Mouse (Mus musculus) embryonic facial prominence, embryonic 12.5 days (tissue): ENCODE measurements around the gene Hat1. TPM values are rescaled to one million over a fixed set of nuclear protein-coding genes. Genes with fewer than 3 reads are reported as not detected.
A peak's percentile ranks its signal among the peaks of the same experiment; 100 is the strongest.

Experiments used
- ATAC-seq: fragments of 200-750 bp; cut with Nextera tagmentation; 2 replicates; pipeline ENCODE4 v1.8.0; 2017; ENCODE audit not compliant: insufficient number of reproducible peaks, insufficient read depth, low FRiP score, low TSS enrichment
- H3K27ac ChIP-seq: fragments of 300-500 bp; sonication (generic); 2 replicates; pipeline ENCODE4 v1.5.1; 2016; ENCODE audit warnings: mild to moderate bottlenecking
- H3K27me3 ChIP-seq: fragments of 300-500 bp; sonication (generic); 2 replicates; pipeline ENCODE4 v1.6.1; 2016; ENCODE audit warnings: mild to moderate bottlenecking, moderate library complexity
- H3K36me3 ChIP-seq: fragments of 300-500 bp; sonication (generic); 2 replicates; pipeline ENCODE4 v1.6.1; 2016; ENCODE audit warnings: mild to moderate bottlenecking
- H3K4me1 ChIP-seq: fragments of 300-500 bp; sonication (generic); 2 replicates; pipeline ENCODE4 v1.6.1; 2016
- H3K4me2 ChIP-seq: fragments of 300-500 bp; sonication (generic); replicated peaks from 2 replicates; pipeline ENCODE4 v1.6.1; 2016; ENCODE audit warnings: mild to moderate bottlenecking, moderate library complexity
- H3K4me3 ChIP-seq: fragments of 300-500 bp; sonication (generic); 2 replicates; pipeline ENCODE4 v1.5.1; 2016; ENCODE audit warnings: mild to moderate bottlenecking
- H3K9ac ChIP-seq: fragments of 300-500 bp; sonication (generic); 2 replicates; pipeline ENCODE4 v1.6.1; 2016; ENCODE audit warnings: mild to moderate bottlenecking, moderate library complexity
- H3K9me3 ChIP-seq: fragments of 300-500 bp; sonication (generic); 2 replicates; pipeline ENCODE4 v1.6.1; 2016; ENCODE audit warnings: mild to moderate bottlenecking, moderate library complexity
- WGBS: fragments of 180-500 bp; shearing (Covaris S2); methylation state at CpG from one replicate; pipeline ENCODE4 v1.1.7; 2016; 5-methylcytosine and 5-hydroxymethylcytosine counted together
- polyA plus RNA-seq: library from polyadenylated mRNA; unstranded; fragments of >200 nt; fragmentation: Nextera tagmentation; extraction: Ambion mirVana; gene quantifications from 2 replicates; pipeline ENCODE4 v1.2.1, GENCODE M21; 2016

Hat1 gene
- polyA plus RNA-seq, 1 experiment from 2014 or later: 134 TPM

DNA sequence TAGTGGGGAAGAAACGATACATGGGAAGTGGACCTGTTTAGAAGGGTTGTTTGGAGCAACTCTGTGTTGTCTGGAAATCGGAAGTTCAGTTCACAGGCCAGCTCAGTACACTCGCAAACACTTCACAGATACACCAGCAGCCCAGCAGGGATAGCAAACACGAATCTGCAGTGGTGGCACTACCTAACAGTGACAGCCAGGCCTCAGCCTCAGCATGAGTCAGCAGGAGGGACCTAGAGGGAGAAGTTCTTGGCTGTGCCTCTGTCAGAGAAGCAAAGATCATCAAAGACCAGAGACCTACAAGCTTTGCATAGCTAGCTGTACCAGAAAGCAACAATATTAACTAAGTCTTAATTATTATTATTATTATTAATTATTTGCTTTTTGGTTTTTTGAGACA, 6.8 kb upstream of the Hat1 start:
- Histone ChIP-seq H3K4me1 (no peaks in the 10 kb centered on the region), H3K27ac (no peak overlapping the region), H3K9ac (no peak overlapping the region), H3K4me2 (no peak overlapping the region), H3K27me3 (no peaks in the 10 kb centered on the region), H3K9me3 (no peaks in the 10 kb centered on the region), H3K4me3 (no peak overlapping the region), H3K36me3 (no peaks in the 10 kb centered on the region)
- 76% methylated on average over 4 of the region's 4 CpGs for WGBS
- no peak for ATAC-seq

DNA sequence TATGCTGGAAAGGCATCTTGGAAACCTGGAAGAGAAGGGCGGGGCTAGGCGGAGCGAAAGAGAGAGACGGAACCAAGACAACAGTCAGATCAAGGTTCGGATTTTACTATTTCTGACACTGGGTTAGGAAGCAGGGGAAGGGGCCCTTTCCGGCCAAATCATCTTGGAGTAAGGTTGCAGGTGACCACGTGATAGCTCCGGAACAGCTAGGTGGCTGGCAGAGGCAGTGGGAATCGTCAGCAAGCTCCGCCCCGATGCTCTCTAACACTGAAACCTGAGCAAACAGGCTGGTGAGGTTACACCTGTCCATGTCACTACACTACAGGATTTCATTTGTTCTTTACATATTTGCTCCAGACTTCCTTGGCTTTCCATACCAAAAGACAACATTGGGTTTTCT, 4.9 kb upstream of the Hat1 start:
- no peaks in the 10 kb centered on the region for H3K4me1 ChIP-seq
- no peaks in the 10 kb centered on the region for H3K36me3 ChIP-seq
- no peaks in the 10 kb centered on the region for H3K27me3 ChIP-seq
- H3K4me2 ChIP-seq: peak overlapping the region; percentile 25; the same call in 1 of the 2 replicates
- ATAC-seq: no peak
- 43% methylated on average over 11 of the region's 11 CpGs for WGBS
- H3K9me3 ChIP-seq: no peaks in the 10 kb centered on the region
- H3K27ac ChIP-seq: no peak overlapping the region
- no peak overlapping the region for H3K4me3 ChIP-seq
- no peak overlapping the region for H3K9ac ChIP-seq

DNA sequence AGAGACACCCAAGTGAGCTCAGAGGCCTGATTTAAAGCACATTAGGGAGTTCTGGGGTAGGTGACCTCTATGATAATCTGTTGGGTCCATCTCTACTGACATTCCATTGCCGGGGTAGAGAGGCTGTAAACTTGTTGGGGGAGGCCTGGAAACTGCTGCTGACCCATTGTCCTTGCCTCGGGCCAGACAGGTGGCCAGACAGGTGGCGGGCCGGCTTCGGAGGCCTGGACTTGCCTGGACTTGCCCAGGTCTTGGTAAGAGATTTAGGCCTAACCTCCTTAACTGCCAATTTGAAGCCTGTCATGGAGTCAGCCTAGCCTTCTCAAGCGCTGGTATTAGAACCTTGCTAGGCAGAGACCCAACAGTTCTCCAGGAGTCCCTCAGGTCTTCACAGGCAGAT, 992 bp upstream of the Hat1 start:
- Histone ChIP-seq H3K27me3 (no peaks in the 10 kb centered on the region), H3K4me1 (peaks cover 5% of the 10 kb centered on the region; the same call in 1 of the 2 replicates), H3K36me3 (peaks cover 15% of the 10 kb centered on the region; the same call in 1 of the 2 replicates), H3K4me3 (no peak overlapping the region), H3K27ac (no peak overlapping the region), H3K9me3 (no peaks in the 10 kb centered on the region), H3K4me2 (no peak overlapping the region), H3K9ac (no peak overlapping the region)
- WGBS: 83% methylated on average over 6 of the region's 6 CpGs
- no peak for ATAC-seq

DNA sequence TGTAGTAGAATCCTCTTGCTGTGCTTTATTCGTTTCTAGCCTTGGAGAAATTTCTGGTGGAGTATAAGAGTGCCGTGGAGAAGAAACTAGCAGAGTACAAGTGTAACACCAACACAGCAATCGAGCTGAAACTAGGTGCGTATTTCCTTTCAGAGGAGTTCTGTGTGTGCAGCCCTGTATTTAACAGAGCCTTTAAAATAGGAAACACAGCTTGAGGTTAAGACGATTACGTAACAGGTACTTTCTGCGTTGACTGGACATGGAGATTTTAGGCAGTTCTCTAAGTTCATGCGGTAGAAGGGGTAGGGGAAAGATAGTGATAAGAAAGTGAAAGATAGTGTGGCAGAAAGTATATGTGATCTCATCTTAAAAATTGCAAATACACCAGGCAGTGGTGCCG, 1.1 kb downstream of the Hat1 start:
- H3K9ac ChIP-seq: peak overlapping the region; percentile 83
- WGBS: 64% methylated on average over 9 of the region's 9 CpGs
- H3K4me2 ChIP-seq: peak overlapping the region; percentile 73
- peak overlapping the region; percentile 91 for H3K4me3 ChIP-seq
- no peak for ATAC-seq
- H3K4me1 ChIP-seq: peaks cover 5% of the 10 kb centered on the region; the same call in 1 of the 2 replicates
- peak overlapping the region; percentile 78 for H3K27ac ChIP-seq
- H3K36me3 ChIP-seq: peaks cover 26% of the 10 kb centered on the region
- H3K9me3 ChIP-seq: no peaks in the 10 kb centered on the region
- H3K27me3 ChIP-seq: no peaks in the 10 kb centered on the region

DNA sequence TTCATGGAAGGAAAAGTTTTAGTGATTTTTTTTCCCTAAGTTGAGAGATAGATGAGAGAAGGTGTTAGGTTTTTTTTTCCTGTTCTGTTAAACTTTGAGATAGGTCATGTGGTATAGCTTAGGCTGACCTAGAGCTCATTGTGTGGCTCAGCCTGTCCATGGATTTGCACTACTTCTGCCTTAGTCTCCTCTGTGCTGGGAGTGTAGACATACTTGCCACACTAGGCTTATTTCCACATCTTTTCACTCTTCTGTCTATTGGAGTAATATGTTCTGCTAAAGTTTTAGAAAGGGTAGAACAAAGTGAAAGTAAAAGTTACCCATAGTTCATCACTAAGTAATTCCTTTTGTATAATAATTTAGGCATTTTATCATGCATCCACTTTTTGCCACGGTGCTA, 16.9 kb downstream of the Hat1 start:
- H3K4me3 ChIP-seq: no peak overlapping the region
- H3K4me2 ChIP-seq: no peak overlapping the region
- H3K9me3 ChIP-seq: no peaks in the 10 kb centered on the region
- no peaks in the 10 kb centered on the region for H3K4me1 ChIP-seq
- H3K36me3 ChIP-seq: peaks cover 32% of the 10 kb centered on the region
- no peaks in the 10 kb centered on the region for H3K27me3 ChIP-seq
- 96% methylated on average over 1 of the region's 1 CpGs for WGBS
- ATAC-seq: no peak
- H3K9ac ChIP-seq: no peak overlapping the region
- H3K27ac ChIP-seq: no peak overlapping the region

DNA sequence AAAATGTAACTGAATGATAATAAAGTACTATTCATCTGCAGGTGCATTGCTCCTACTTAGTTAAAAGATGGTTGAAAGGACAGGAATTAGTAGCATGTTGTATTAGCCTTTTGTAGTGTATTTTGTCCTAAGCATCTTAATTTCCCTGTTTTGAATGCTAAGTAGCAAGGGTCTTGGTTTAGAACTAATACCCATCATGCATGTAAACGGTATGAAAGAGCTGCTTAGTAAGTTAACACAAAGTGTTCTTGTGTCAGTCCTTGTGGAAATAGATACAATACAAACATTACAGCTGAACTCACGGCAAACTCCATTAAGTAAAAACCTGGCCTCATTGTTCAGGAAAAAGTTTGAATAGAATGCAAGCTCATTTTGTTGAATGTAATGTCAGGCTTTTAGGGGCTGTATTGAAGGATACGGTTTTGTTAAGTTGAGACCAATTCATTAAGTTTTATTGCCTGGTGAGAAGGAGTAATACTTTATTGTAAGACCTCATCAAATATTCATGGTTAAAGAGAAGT, 30.1 kb downstream of the Hat1 start:
- peaks cover 24% of the 10 kb centered on the region for H3K36me3 ChIP-seq
- WGBS: 75% methylated on average over 3 of the region's 3 CpGs
- no peak for ATAC-seq
- H3K9me3 ChIP-seq: no peaks in the 10 kb centered on the region
- H3K4me3 ChIP-seq: no peak overlapping the region
- no peaks in the 10 kb centered on the region for H3K4me1 ChIP-seq
- H3K4me2 ChIP-seq: no peak overlapping the region
- no peak overlapping the region for H3K9ac ChIP-seq
- H3K27ac ChIP-seq: no peak overlapping the region
- no peaks in the 10 kb centered on the region for H3K27me3 ChIP-seq

DNA sequence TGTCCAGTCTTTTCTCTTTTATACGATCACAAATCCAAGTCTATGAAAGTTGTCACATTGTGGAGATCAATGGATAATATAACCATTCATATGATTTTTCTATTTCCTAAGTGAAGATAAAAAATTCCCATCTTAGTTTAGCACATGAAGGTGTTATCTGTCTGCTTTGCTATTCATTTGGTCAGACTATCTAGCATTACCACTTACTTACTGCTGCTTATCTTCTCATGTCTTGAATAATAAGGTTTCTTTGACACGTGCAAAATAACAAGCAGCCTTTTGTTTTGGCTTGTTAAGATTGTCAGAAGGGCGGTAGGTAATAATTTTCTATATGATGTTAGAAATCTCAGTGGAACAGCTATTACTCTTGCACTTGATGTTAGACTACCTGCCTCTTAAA, 30.6 kb downstream of the Hat1 start:
- no peaks in the 10 kb centered on the region for H3K4me1 ChIP-seq
- H3K4me3 ChIP-seq: no peak overlapping the region
- H3K27me3 ChIP-seq: no peaks in the 10 kb centered on the region
- peaks cover 26% of the 10 kb centered on the region for H3K36me3 ChIP-seq
- no peaks in the 10 kb centered on the region for H3K9me3 ChIP-seq
- no peak overlapping the region for H3K4me2 ChIP-seq
- no peak for ATAC-seq
- WGBS: 87% methylated on average over 3 of the region's 3 CpGs
- no peak overlapping the region for H3K9ac ChIP-seq
- no peak overlapping the region for H3K27ac ChIP-seq

DNA sequence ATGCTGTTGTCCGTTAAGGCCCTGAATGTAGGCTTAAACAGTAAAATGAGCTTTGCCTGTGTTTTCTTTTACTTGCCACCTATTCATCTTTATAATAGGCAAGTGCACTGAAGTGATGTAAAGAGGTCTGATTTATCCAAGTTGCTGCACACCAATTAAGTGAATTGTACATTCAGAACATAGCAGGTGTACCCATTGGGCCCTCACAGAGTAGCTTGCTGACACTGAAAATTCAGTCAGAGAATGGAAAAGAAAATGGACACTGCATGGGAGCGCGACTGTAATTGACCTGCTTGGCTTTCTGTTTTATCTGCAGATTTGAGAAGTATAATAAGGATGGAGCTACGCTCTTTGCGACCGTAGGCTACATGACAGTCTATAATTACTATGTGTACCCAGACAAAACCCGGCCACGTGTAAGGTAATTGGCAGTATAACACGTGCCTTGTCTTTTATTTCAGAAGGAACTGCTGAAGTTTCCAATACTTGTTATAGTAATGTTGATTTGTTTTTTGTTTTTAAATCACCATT, 32.2 kb downstream of the Hat1 start:
- Histone ChIP-seq H3K9ac (no peak overlapping the region), H3K27me3 (no peaks in the 10 kb centered on the region), H3K36me3 (peaks cover 31% of the 10 kb centered on the region), H3K4me3 (no peak overlapping the region), H3K4me2 (no peak overlapping the region), H3K27ac (no peak overlapping the region), H3K4me1 (no peaks in the 10 kb centered on the region), H3K9me3 (no peaks in the 10 kb centered on the region)
- no peak for ATAC-seq
- 86% methylated on average over 9 of the region's 9 CpGs for WGBS

DNA sequence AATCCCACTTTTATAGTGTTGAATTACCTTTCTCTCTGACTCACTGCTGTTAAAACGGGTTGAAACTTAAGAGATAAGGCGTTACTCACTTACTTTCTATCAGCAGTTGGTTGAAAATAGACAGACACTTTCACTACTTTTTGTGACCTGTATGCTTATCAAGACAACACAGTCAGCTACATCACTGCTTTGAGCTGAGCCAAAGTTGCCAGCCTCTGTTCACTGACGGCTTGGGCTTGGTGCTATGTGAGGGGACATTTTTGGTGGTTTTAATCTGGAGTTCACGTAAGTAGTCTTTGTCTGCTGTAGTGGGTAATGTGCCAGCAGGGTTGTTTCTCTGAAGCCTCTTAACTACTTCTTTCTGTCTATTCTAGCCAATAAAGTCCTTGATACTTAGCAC, 35.8 kb downstream of the Hat1 start:
- Histone ChIP-seq H3K4me1 (no peaks in the 10 kb centered on the region), H3K4me2 (no peak overlapping the region), H3K27me3 (no peaks in the 10 kb centered on the region), H3K36me3 (peaks cover 44% of the 10 kb centered on the region), H3K9me3 (no peaks in the 10 kb centered on the region), H3K4me3 (no peak overlapping the region), H3K9ac (no peak overlapping the region), H3K27ac (no peak overlapping the region)
- ATAC-seq: no peak
- 88% methylated on average over 4 of the region's 4 CpGs for WGBS

DNA sequence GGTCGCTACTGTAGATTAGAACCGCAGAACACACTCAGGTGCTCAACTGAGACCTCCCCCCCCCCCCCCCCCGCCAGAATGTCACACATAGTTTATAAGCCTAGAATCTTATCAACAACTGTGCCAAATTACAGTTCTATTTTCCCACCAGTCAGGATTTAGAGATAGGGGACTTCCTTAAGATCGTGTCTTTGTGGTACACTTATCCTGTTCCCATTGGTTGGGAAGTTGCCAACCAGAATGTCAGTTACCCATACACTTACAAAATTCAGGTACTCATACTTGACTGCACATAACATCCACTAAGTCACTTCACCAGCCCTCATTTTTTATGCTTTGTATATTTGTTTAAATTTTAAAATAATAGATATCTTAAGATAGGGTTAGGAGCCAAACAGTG, 46.7 kb downstream of the Hat1 start:
- Histone ChIP-seq H3K27ac (no peak overlapping the region), H3K9ac (no peak overlapping the region), H3K4me2 (no peak overlapping the region), H3K4me1 (no peaks in the 10 kb centered on the region), H3K9me3 (no peaks in the 10 kb centered on the region), H3K36me3 (peaks cover 38% of the 10 kb centered on the region), H3K27me3 (no peaks in the 10 kb centered on the region), H3K4me3 (no peak overlapping the region)
- 80% methylated on average over 4 of the region's 4 CpGs for WGBS
- no peak for ATAC-seq

DNA sequence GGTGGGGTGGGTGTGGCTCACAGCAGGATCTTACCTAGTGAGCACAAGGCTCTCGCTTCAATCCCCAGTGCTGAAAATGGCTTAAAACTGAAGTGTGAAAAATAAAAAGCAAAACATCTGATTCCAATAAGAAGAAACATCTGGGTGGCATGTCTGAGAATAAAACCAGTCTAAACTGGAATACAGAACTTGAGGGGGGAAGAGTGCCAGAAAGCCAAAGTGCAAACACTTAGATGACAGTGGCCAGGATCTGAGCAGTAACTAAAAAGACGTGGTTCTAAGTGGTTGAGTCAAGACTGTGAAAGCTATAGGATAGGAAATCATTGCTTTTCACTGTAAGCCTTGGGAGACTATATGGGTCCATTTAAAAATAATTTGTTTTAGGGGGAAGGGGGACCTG, 54.6 kb downstream of the Hat1 start:
- no peak overlapping the region for H3K4me2 ChIP-seq
- H3K27me3 ChIP-seq: 0 out of 2 replicates have a peak, but pooled peaks cover 6% of the 10 kb centered on the region
- H3K9ac ChIP-seq: no peak overlapping the region
- no peak for ATAC-seq
- WGBS: 28% methylated on average over 2 of the region's 2 CpGs
- no peak overlapping the region for H3K27ac ChIP-seq
- H3K9me3 ChIP-seq: no peaks in the 10 kb centered on the region
- H3K4me1 ChIP-seq: no peaks in the 10 kb centered on the region
- peaks cover 22% of the 10 kb centered on the region for H3K36me3 ChIP-seq
- no peak overlapping the region for H3K4me3 ChIP-seq

DNA sequence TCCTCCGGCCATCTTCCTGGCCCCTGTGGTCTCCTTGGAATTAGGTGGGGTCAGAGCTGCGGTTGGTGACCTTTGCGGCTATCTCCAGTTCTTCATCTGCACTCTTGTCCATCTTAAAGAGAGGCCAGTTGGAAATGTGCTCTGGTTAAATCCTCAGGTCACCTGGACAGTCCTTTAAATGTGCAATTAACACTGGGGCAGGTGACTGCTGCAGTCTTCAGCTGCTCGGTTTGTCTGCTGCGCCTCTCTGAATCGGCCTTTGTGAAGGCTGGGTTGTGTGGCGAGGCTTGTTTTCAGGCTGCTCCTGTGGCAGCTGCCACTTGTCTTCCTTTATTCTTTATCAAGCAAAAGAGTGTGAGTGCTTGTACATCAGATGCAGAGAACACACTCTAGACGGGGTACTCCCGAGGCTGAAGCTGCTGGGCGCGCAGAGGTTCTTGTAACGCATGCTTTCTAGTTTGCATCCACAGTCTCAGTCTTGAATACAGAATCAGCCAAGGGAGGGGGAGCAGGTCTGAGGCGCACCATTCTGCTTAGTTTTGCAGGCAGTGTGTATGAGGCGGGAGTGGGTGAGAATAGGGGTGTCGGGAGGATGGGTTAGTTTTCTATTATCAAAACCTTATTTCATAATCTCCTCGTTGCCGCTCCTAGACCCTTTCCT, 56.9 kb downstream of the Hat1 start:
- Histone ChIP-seq H3K27ac (no peak overlapping the region), H3K9ac (no peak overlapping the region), H3K27me3 (0 out of 2 replicates have a peak, but pooled peaks cover 6% of the 10 kb centered on the region), H3K9me3 (no peaks in the 10 kb centered on the region), H3K4me3 (no peak overlapping the region), H3K4me2 (no peak overlapping the region), H3K4me1 (no peaks in the 10 kb centered on the region), H3K36me3 (peaks cover 10% of the 10 kb centered on the region)
- 57% methylated on average over 17 of the region's 17 CpGs for WGBS
- no peak for ATAC-seq
